Mouse (Mus musculus): Measurements from ENCODE around the gene Padi3. TPM values are rescaled to one million over a fixed set of nuclear protein-coding genes. Genes with fewer than 3 reads are reported as not detected.

Gene Padi3
- polyA plus RNA-seq, 1 experiment from 2014 or later, result not detected

DNA sequence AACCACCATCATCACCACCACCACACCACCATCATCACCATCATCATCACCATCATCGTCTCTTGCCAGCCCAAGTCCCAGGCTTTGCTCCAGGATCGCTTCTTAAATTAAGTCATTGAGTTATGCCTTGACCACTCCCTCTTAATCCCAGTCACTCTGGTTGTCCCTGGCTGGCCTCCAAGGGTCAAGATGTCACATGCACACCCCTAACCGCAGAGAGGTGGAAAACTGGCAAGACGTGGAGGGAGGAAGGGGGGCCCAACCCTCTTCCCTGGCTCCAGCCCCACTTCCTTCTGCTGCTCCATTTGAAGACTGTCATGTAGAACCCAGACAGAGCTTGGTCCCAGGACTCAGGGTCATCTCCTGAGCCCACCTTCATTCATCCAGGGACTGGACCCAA lies 34.5 kb upstream of the Padi3 start:
- H3K36me3 ChIP-seq (ENCODE audit: control insufficient read depth, insufficient read depth, low read length), result no peaks in the 10 kb centered on the region
- no peaks in the 10 kb centered on the region; the same call in 1 of the 2 replicates for H3K4me1 ChIP-seq (ENCODE audit: control insufficient read depth, insufficient read depth, low read length)
- no peak overlapping the region for H3K27ac ChIP-seq (ENCODE audit: low read depth, low read length)
- no peak overlapping the region for H3K4me3 ChIP-seq (ENCODE audit: low read depth, low read length)
- no peaks in the 10 kb centered on the region for H3K9me3 ChIP-seq (ENCODE audit: control insufficient read depth, low read length)
- no peak overlapping the region for H3K4me2 ChIP-seq (ENCODE audit: low read depth)
- ATAC-seq (ENCODE audit: insufficient read depth, low FRiP score, low TSS enrichment), result no peak
- H3K9ac ChIP-seq (ENCODE audit: low read length), result no peak overlapping the region
- no peaks in the 10 kb centered on the region for H3K27me3 ChIP-seq (ENCODE audit: control insufficient read depth, insufficient read depth, low read length)
- 83% methylated on average over 4 of the region's 4 CpGs for WGBS
- DNase-seq (ENCODE audit: low spot score), result no peak

DNA sequence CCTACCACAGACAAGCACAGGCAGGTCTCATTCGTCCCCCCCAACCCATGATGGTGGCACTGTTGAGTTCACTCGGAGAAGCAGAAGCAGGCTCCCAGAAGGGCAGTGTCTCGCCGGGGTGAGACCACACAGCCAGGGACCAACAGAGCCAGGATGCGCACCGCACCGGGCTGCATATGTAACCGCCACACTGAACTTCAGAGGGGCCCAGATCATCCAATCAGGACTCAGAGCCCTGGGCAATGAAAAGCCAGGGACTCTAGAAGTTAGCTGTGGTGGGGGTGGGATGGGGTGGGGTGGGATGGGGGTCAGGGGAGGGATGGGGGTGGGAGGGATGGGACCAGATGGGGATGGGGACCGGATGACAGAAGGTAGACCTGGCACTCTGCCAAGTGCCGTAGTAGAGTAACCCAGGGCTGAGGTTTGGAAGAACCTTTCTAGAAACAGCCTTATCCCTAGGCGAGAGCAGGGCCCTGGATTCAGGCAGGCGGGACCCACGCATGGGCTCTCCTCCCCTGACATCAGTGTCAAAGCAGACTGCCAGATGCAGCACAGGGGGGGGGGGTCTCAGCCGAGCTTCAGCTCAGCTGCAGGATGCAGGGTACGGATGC lies 33.3 kb upstream of the Padi3 start:
- no peak for ATAC-seq (ENCODE audit: insufficient read depth, low FRiP score, low TSS enrichment)
- Histone ChIP-seq H3K4me2 (ENCODE audit: low read depth) (no peak overlapping the region), H3K9ac (ENCODE audit: low read length) (no peak overlapping the region), H3K27me3 (ENCODE audit: control insufficient read depth, insufficient read depth, low read length) (no peaks in the 10 kb centered on the region), H3K27ac (ENCODE audit: low read depth, low read length) (no peak overlapping the region), H3K36me3 (ENCODE audit: control insufficient read depth, insufficient read depth, low read length) (no peaks in the 10 kb centered on the region), H3K4me3 (ENCODE audit: low read depth, low read length) (no peak overlapping the region), H3K4me1 (ENCODE audit: control insufficient read depth, insufficient read depth, low read length) (no peaks in the 10 kb centered on the region; the same call in 1 of the 2 replicates), H3K9me3 (ENCODE audit: control insufficient read depth, low read length) (no peaks in the 10 kb centered on the region)
- no peak for DNase-seq (ENCODE audit: low spot score)
- WGBS, result 64% methylated on average over 15 of the region's 15 CpGs

DNA sequence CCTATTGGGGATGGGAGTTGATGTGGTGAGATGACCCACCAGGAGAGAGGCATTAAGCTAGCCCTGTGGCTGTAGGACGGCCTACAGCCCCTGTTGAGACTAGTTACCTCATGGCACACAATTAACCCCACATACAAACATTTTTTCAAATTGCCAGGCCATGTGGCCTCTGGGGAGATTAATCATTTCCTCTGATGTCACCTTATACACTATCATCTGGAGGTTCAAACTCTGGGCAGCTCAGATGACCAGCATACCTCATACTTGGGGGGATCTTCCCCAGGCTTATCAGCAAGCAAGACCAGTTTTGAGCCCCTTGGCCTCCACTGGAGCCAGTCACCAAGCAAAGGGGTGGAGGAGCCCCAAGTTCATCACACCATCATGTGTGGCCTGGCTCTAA lies 32.5 kb upstream of the Padi3 start:
- no peaks in the 10 kb centered on the region; the same call in 1 of the 2 replicates for H3K4me1 ChIP-seq (ENCODE audit: control insufficient read depth, insufficient read depth, low read length)
- no peak for ATAC-seq (ENCODE audit: insufficient read depth, low FRiP score, low TSS enrichment)
- no peak for DNase-seq (ENCODE audit: low spot score)
- no peak overlapping the region for H3K9ac ChIP-seq (ENCODE audit: low read length)
- no peak overlapping the region for H3K4me3 ChIP-seq (ENCODE audit: low read depth, low read length)
- H3K27me3 ChIP-seq (ENCODE audit: control insufficient read depth, insufficient read depth, low read length), result no peaks in the 10 kb centered on the region
- no peaks in the 10 kb centered on the region for H3K36me3 ChIP-seq (ENCODE audit: control insufficient read depth, insufficient read depth, low read length)
- H3K27ac ChIP-seq (ENCODE audit: low read depth, low read length), result no peak overlapping the region
- H3K9me3 ChIP-seq (ENCODE audit: control insufficient read depth, low read length), result no peaks in the 10 kb centered on the region
- 61% methylated on average over 1 of the region's 1 CpGs for WGBS
- H3K4me2 ChIP-seq (ENCODE audit: low read depth), result no peak overlapping the region

DNA sequence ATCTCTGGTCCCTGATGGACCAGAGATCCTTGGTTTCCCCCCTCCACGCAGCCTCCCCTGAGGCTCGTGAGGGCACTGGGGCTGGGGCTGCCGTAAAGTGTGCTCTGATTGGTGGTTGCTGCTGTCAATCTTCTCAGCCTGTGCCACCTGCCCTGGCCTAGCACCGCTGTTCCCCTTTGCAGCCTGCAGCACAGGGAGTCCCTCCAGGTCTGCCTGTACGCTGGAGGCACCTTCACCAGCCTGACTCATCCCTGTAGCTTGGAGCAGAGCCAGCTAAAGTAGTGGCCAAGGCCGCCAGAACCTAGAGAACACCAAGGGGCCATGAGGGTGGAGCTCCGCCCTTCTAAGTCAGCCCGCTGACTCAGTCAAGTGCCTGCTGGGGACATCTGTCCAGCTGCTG lies 27.4 kb upstream of the Padi3 start:
- Histone ChIP-seq H3K4me2 (ENCODE audit: low read depth) (peak overlapping the region; percentile 9; the same call in 1 of the 2 replicates), H3K9me3 (ENCODE audit: control insufficient read depth, low read length) (no peaks in the 10 kb centered on the region), H3K4me1 (ENCODE audit: control insufficient read depth, insufficient read depth, low read length) (peaks cover 10% of the 10 kb centered on the region), H3K4me3 (ENCODE audit: low read depth, low read length) (no peak overlapping the region), H3K36me3 (ENCODE audit: control insufficient read depth, insufficient read depth, low read length) (no peaks in the 10 kb centered on the region), H3K9ac (ENCODE audit: low read length) (no peak overlapping the region), H3K27me3 (ENCODE audit: control insufficient read depth, insufficient read depth, low read length) (no peaks in the 10 kb centered on the region), H3K27ac (ENCODE audit: low read depth, low read length) (no peak overlapping the region)
- ATAC-seq (ENCODE audit: insufficient read depth, low FRiP score, low TSS enrichment), result no peak
- WGBS, result 23% methylated on average over 8 of the region's 8 CpGs
- peak; percentile 45 for DNase-seq (ENCODE audit: low spot score)

DNA sequence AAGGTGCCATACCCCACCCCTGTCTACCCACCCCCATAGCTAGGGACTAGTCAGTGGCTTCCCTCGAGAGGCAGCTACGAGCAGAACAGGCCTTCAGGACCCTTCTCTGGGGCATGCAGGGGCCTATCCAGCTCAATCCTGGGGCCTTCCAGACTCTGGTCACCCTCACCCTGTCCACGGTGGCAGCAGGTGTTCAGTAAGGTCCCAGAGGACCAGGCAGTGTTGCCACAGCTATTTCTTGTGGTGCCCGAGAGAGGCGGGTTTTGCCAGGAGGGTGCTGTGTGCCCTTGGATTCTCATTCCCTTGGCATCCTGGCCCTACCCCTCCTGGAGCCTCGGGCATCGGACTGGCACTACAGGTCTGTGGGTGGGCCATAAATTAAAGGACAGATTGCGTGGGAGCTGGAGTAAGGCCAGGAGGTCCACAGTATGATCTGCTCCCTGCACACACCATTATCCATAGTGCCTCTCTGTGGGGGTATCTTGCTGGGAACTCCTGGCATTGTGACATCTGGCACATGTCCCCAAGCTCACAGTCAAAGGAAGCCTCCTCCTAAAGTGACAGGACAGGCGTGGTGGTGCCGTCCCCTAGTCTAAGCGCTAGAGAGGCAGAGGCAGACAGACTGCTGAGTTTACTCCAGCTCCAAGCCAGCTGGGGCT lies 25.9 kb upstream of the Padi3 start:
- no peak overlapping the region for H3K4me2 ChIP-seq (ENCODE audit: low read depth)
- no peaks in the 10 kb centered on the region for H3K9me3 ChIP-seq (ENCODE audit: control insufficient read depth, low read length)
- ATAC-seq (ENCODE audit: insufficient read depth, low FRiP score, low TSS enrichment) (no peak; the same call in 1 of the 2 replicates), DNase-seq (ENCODE audit: low spot score) (no peak)
- 61% methylated on average over 11 of the region's 11 CpGs for WGBS
- no peak overlapping the region for H3K27ac ChIP-seq (ENCODE audit: low read depth, low read length)
- H3K4me1 ChIP-seq (ENCODE audit: control insufficient read depth, insufficient read depth, low read length), result peaks cover 13% of the 10 kb centered on the region
- H3K36me3 ChIP-seq (ENCODE audit: control insufficient read depth, insufficient read depth, low read length), result no peaks in the 10 kb centered on the region
- no peak overlapping the region for H3K4me3 ChIP-seq (ENCODE audit: low read depth, low read length)
- H3K9ac ChIP-seq (ENCODE audit: low read length), result no peak overlapping the region
- no peaks in the 10 kb centered on the region for H3K27me3 ChIP-seq (ENCODE audit: control insufficient read depth, insufficient read depth, low read length)

DNA sequence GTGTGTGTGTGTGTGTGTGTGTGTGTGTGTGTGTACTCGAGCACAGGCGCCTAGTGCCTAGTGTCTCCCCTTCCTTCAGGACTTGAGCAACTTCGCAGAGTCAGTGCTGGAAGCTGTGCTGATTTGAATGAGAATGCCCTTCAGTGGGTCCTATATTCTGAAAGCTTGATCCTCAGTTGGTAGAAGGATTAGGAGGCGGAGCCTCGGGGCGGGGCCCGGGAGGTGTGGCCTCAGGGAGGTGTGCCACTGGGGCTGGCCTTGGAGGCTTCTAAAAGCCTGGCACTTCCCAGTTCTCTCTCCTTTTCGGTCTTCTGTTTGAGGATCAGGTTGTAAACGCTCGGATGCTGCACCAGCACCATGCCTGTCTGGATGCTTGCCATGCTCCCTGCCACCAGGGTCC lies 25.2 kb upstream of the Padi3 start:
- WGBS, result 1% methylated on average over 9 of the region's 10 CpGs
- Histone ChIP-seq H3K27ac (ENCODE audit: low read depth, low read length) (no peak overlapping the region), H3K9me3 (ENCODE audit: control insufficient read depth, low read length) (no peaks in the 10 kb centered on the region), H3K4me3 (ENCODE audit: low read depth, low read length) (no peak overlapping the region), H3K36me3 (ENCODE audit: control insufficient read depth, insufficient read depth, low read length) (no peaks in the 10 kb centered on the region), H3K4me1 (ENCODE audit: control insufficient read depth, insufficient read depth, low read length) (peaks cover 13% of the 10 kb centered on the region), H3K27me3 (ENCODE audit: control insufficient read depth, insufficient read depth, low read length) (no peaks in the 10 kb centered on the region), H3K4me2 (ENCODE audit: low read depth) (no peak overlapping the region), H3K9ac (ENCODE audit: low read length) (no peak overlapping the region)
- peak; percentile 79 for DNase-seq (ENCODE audit: low spot score)
- ATAC-seq (ENCODE audit: insufficient read depth, low FRiP score, low TSS enrichment), result peak; percentile 68

DNA sequence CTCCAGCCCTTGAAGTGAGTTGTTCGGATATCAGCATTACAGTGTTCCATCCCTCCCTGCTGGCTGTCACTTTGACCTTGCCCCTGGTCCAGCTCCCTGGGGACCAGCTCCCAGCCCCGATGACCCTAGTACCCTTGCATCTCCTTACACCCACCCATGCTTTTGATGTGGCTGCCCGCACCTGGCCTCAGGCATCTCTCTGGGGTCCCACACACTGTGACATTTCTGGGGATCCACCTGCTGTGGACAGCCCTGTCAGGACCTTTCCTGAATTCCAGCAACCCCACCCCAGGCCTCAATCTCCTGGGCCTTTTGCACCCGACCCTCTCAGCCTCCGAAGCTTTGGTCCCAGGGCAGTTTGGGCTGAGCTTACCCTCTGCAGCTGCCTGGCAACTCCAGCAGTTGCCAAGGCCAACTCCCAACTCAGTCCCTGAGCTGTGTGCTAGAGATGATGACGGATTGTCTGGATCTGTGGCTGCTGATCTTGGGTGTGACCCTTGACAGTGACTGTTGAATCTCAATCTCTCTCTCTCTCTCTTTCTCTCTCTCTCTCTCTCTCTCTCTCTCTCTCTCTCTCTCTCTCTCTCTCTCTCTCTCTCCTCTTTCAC lies 24.0 kb upstream of the Padi3 start:
- 57% methylated on average over 6 of the region's 6 CpGs for WGBS
- H3K36me3 ChIP-seq (ENCODE audit: control insufficient read depth, insufficient read depth, low read length), result no peaks in the 10 kb centered on the region
- H3K4me1 ChIP-seq (ENCODE audit: control insufficient read depth, insufficient read depth, low read length), result peaks cover 13% of the 10 kb centered on the region
- no peak overlapping the region for H3K9ac ChIP-seq (ENCODE audit: low read length)
- H3K27ac ChIP-seq (ENCODE audit: low read depth, low read length), result no peak overlapping the region
- no peak overlapping the region for H3K4me2 ChIP-seq (ENCODE audit: low read depth)
- ATAC-seq (ENCODE audit: insufficient read depth, low FRiP score, low TSS enrichment) (no peak), DNase-seq (ENCODE audit: low spot score) (no peak)
- no peaks in the 10 kb centered on the region for H3K27me3 ChIP-seq (ENCODE audit: control insufficient read depth, insufficient read depth, low read length)
- no peak overlapping the region for H3K4me3 ChIP-seq (ENCODE audit: low read depth, low read length)
- H3K9me3 ChIP-seq (ENCODE audit: control insufficient read depth, low read length), result no peaks in the 10 kb centered on the region

DNA sequence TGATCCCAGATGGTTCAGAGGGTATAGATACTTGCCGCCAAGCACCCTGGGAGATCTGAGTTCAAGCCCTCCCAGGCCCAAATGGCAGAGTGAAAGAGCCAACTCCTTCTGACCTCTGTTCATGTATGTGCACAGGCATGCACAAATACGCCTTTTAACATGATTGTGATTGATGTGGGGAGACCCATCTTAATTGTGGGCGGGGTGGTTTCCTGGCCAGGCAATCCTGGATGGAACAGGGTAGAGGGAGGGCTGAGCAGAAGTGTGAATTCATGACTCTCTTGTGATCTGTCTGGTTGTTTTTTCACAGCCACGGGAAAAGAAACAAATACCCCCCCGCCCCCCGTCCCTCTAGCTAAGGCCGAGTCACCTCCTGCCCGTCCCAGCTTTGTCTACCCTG lies 22.4 kb upstream of the Padi3 start:
- H3K27me3 ChIP-seq (ENCODE audit: control insufficient read depth, insufficient read depth, low read length), result no peaks in the 10 kb centered on the region
- H3K4me1 ChIP-seq (ENCODE audit: control insufficient read depth, insufficient read depth, low read length), result peaks cover 13% of the 10 kb centered on the region
- no peak for DNase-seq (ENCODE audit: low spot score)
- H3K4me2 ChIP-seq (ENCODE audit: low read depth), result no peak overlapping the region
- no peaks in the 10 kb centered on the region for H3K9me3 ChIP-seq (ENCODE audit: control insufficient read depth, low read length)
- 38% methylated on average over 8 of the region's 8 CpGs for WGBS
- H3K9ac ChIP-seq (ENCODE audit: low read length), result no peak overlapping the region; the same call in 1 of the 2 replicates
- H3K4me3 ChIP-seq (ENCODE audit: low read depth, low read length), result no peak overlapping the region
- no peak for ATAC-seq (ENCODE audit: insufficient read depth, low FRiP score, low TSS enrichment)
- H3K36me3 ChIP-seq (ENCODE audit: control insufficient read depth, insufficient read depth, low read length), result no peaks in the 10 kb centered on the region
- H3K27ac ChIP-seq (ENCODE audit: low read depth, low read length), result no peak overlapping the region

DNA sequence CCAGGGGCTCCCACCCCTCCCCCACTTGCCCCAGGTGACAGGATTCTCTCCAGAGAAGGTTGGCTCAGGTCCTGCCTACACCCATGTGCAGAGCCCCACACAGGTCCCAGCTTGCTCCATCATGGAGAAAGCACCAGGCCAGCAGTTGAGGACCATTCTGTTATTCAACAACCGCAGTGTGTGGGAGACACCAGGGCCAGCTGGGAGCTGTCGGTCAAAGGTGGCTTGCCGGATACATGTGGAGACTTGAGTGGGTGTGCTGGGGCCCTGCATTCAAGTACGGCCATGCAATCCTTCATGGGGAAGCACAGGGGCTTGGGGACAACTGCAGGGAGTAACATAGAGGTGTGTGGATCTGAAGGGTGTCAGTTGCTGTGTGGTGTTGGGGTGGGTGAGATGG lies 21.4 kb upstream of the Padi3 start:
- Histone ChIP-seq H3K4me1 (ENCODE audit: control insufficient read depth, insufficient read depth, low read length) (peaks cover 11% of the 10 kb centered on the region), H3K4me2 (ENCODE audit: low read depth) (no peak overlapping the region), H3K27ac (ENCODE audit: low read depth, low read length) (no peak overlapping the region), H3K9me3 (ENCODE audit: control insufficient read depth, low read length) (no peaks in the 10 kb centered on the region), H3K9ac (ENCODE audit: low read length) (no peak overlapping the region), H3K4me3 (ENCODE audit: low read depth, low read length) (no peak overlapping the region), H3K27me3 (ENCODE audit: control insufficient read depth, insufficient read depth, low read length) (no peaks in the 10 kb centered on the region), H3K36me3 (ENCODE audit: control insufficient read depth, insufficient read depth, low read length) (no peaks in the 10 kb centered on the region)
- ATAC-seq (ENCODE audit: insufficient read depth, low FRiP score, low TSS enrichment) (no peak), DNase-seq (ENCODE audit: low spot score) (no peak)
- 95% methylated on average over 4 of the region's 4 CpGs for WGBS

All from neural tube, embryonic 11.5 days (tissue).